Mouse (Mus musculus) embryonic facial prominence, embryonic 12.5 days (tissue): ENCODE results near the gene Asic2. TPM values are rescaled to one million over a fixed set of nuclear protein-coding genes. Genes with fewer than 3 reads are reported as not detected.

Experiments used
- ATAC-seq: fragments of 200-750 bp; cut with Nextera tagmentation; 2 replicates; pipeline ENCODE4 v1.8.0; 2017; ENCODE audit not compliant: insufficient number of reproducible peaks, insufficient read depth, low FRiP score, low TSS enrichment
- H3K27ac ChIP-seq: fragments of 300-500 bp; sonication (generic); 2 replicates; pipeline ENCODE4 v1.5.1; 2016; ENCODE audit warnings: mild to moderate bottlenecking
- H3K27me3 ChIP-seq: fragments of 300-500 bp; sonication (generic); 2 replicates; pipeline ENCODE4 v1.6.1; 2016; ENCODE audit warnings: mild to moderate bottlenecking, moderate library complexity
- H3K36me3 ChIP-seq: fragments of 300-500 bp; sonication (generic); 2 replicates; pipeline ENCODE4 v1.6.1; 2016; ENCODE audit warnings: mild to moderate bottlenecking
- H3K4me1 ChIP-seq: fragments of 300-500 bp; sonication (generic); 2 replicates; pipeline ENCODE4 v1.6.1; 2016
- H3K4me2 ChIP-seq: fragments of 300-500 bp; sonication (generic); replicated peaks from 2 replicates; pipeline ENCODE4 v1.6.1; 2016; ENCODE audit warnings: mild to moderate bottlenecking, moderate library complexity
- H3K4me3 ChIP-seq: fragments of 300-500 bp; sonication (generic); 2 replicates; pipeline ENCODE4 v1.5.1; 2016; ENCODE audit warnings: mild to moderate bottlenecking
- H3K9ac ChIP-seq: fragments of 300-500 bp; sonication (generic); 2 replicates; pipeline ENCODE4 v1.6.1; 2016; ENCODE audit warnings: mild to moderate bottlenecking, moderate library complexity
- H3K9me3 ChIP-seq: fragments of 300-500 bp; sonication (generic); 2 replicates; pipeline ENCODE4 v1.6.1; 2016; ENCODE audit warnings: mild to moderate bottlenecking, moderate library complexity
- WGBS: fragments of 180-500 bp; shearing (Covaris S2); methylation state at CpG from one replicate; pipeline ENCODE4 v1.1.7; 2016; 5-methylcytosine and 5-hydroxymethylcytosine counted together
- polyA plus RNA-seq: library from polyadenylated mRNA; unstranded; fragments of >200 nt; fragmentation: Nextera tagmentation; extraction: Ambion mirVana; gene quantifications from 2 replicates; pipeline ENCODE4 v1.2.1, GENCODE M21; 2016

Asic2 gene
- polyA plus RNA-seq, 1 experiment from 2014 or later: 1.3 TPM

GRCm38 (mm10) chr11:80958086-80958671 is 1010.1 kb downstream of the Asic2 start:
- no peaks in the 10 kb centered on the region for H3K9me3 ChIP-seq
- H3K27me3 ChIP-seq: peaks cover 9% of the 10 kb centered on the region; the same call in 1 of the 2 replicates
- no peak overlapping the region for H3K27ac ChIP-seq
- 5% methylated on average over 16 of the region's 16 CpGs for WGBS
- H3K4me1 ChIP-seq: peaks cover 4% of the 10 kb centered on the region
- H3K4me3 ChIP-seq: no peak overlapping the region
- ATAC-seq: no peak
- no peak overlapping the region for H3K9ac ChIP-seq
- H3K36me3 ChIP-seq: no peaks in the 10 kb centered on the region
- no peak overlapping the region for H3K4me2 ChIP-seq

- Histone ChIP-seq H3K27ac (no peak overlapping the region), H3K27me3 (peaks cover 9% of the 10 kb centered on the region; the same call in 1 of the 2 replicates), H3K4me3 (no peak overlapping the region), H3K4me1 (peaks cover 4% of the 10 kb centered on the region), H3K4me2 (no peak overlapping the region), H3K36me3 (no peaks in the 10 kb centered on the region), H3K9me3 (no peaks in the 10 kb centered on the region), H3K9ac (no peak overlapping the region)
- WGBS: 79% methylated on average over 6 of the region's 6 CpGs
- no peak for ATAC-seq
These were observed 1012.3 kb downstream of the Asic2 start for GRCm38 (mm10) chr11:80955915-80956314.

GRCm38 (mm10) chr11:80954147-80954546 is 1014.1 kb downstream of the Asic2 start:
- H3K27ac ChIP-seq: no peak overlapping the region
- no peak overlapping the region for H3K4me2 ChIP-seq
- peaks cover 4% of the 10 kb centered on the region for H3K4me1 ChIP-seq
- WGBS: 70% methylated on average over 8 of the region's 8 CpGs
- no peak overlapping the region for H3K4me3 ChIP-seq
- no peak overlapping the region for H3K9ac ChIP-seq
- H3K36me3 ChIP-seq: no peaks in the 10 kb centered on the region
- peaks cover 6% of the 10 kb centered on the region; the same call in 1 of the 2 replicates for H3K27me3 ChIP-seq
- H3K9me3 ChIP-seq: no peaks in the 10 kb centered on the region
- no peak for ATAC-seq

GRCm38 (mm10) chr11:80949068-80949738 is 1019.1 kb downstream of the Asic2 start:
- H3K4me2 ChIP-seq: no peak overlapping the region
- H3K4me3 ChIP-seq: no peak overlapping the region
- H3K27me3 ChIP-seq: no peaks in the 10 kb centered on the region
- no peak overlapping the region for H3K27ac ChIP-seq
- H3K9me3 ChIP-seq: no peaks in the 10 kb centered on the region
- WGBS: 83% methylated on average over 11 of the region's 11 CpGs
- H3K9ac ChIP-seq: no peak overlapping the region
- H3K4me1 ChIP-seq: no peaks in the 10 kb centered on the region
- no peak for ATAC-seq
- H3K36me3 ChIP-seq: no peaks in the 10 kb centered on the region

GRCm38 (mm10) chr11:80948103-80948502 is 1020.2 kb downstream of the Asic2 start:
- ATAC-seq: no peak
- H3K27ac ChIP-seq: no peak overlapping the region
- no peaks in the 10 kb centered on the region for H3K36me3 ChIP-seq
- H3K4me3 ChIP-seq: no peak overlapping the region
- WGBS: 57% methylated on average over 2 of the region's 2 CpGs
- H3K27me3 ChIP-seq: no peaks in the 10 kb centered on the region
- no peaks in the 10 kb centered on the region for H3K4me1 ChIP-seq
- H3K9ac ChIP-seq: no peak overlapping the region
- H3K9me3 ChIP-seq: no peaks in the 10 kb centered on the region
- no peak overlapping the region for H3K4me2 ChIP-seq

GRCm38 (mm10) chr11:80946163-80946562 is 1022.1 kb downstream of the Asic2 start:
- H3K4me1 ChIP-seq: no peaks in the 10 kb centered on the region
- no peaks in the 10 kb centered on the region for H3K36me3 ChIP-seq
- ATAC-seq: no peak
- WGBS: 87% methylated on average over 6 of the region's 6 CpGs
- H3K4me2 ChIP-seq: no peak overlapping the region
- H3K9me3 ChIP-seq: no peaks in the 10 kb centered on the region
- no peaks in the 10 kb centered on the region for H3K27me3 ChIP-seq
- H3K4me3 ChIP-seq: no peak overlapping the region
- H3K27ac ChIP-seq: no peak overlapping the region
- no peak overlapping the region for H3K9ac ChIP-seq

- ATAC-seq: no peak
- no peak overlapping the region for H3K27ac ChIP-seq
- no peaks in the 10 kb centered on the region for H3K9me3 ChIP-seq
- WGBS: 87% methylated on average over 19 of the region's 19 CpGs
- no peaks in the 10 kb centered on the region for H3K36me3 ChIP-seq
- H3K27me3 ChIP-seq: no peaks in the 10 kb centered on the region
- no peak overlapping the region for H3K4me2 ChIP-seq
- no peaks in the 10 kb centered on the region for H3K4me1 ChIP-seq
- H3K9ac ChIP-seq: no peak overlapping the region
- H3K4me3 ChIP-seq: no peak overlapping the region
These were observed 1044.8 kb downstream of the Asic2 start for GRCm38 (mm10) chr11:80923286-80923951.

- no peak overlapping the region for H3K9ac ChIP-seq
- no peaks in the 10 kb centered on the region for H3K36me3 ChIP-seq
- H3K27ac ChIP-seq: no peak overlapping the region
- no peaks in the 10 kb centered on the region for H3K9me3 ChIP-seq
- no peak for ATAC-seq
- 85% methylated on average over 5 of the region's 5 CpGs for WGBS
- H3K27me3 ChIP-seq: no peaks in the 10 kb centered on the region
- no peak overlapping the region for H3K4me2 ChIP-seq
- H3K4me1 ChIP-seq: no peaks in the 10 kb centered on the region
- H3K4me3 ChIP-seq: no peak overlapping the region
These were observed 1049.9 kb downstream of the Asic2 start for GRCm38 (mm10) chr11:80918332-80918731.

- H3K4me1 ChIP-seq: no peaks in the 10 kb centered on the region
- no peaks in the 10 kb centered on the region for H3K9me3 ChIP-seq
These were observed 1050.6 kb downstream of the Asic2 start for GRCm38 (mm10) chr11:80917688-80918087.

GRCm38 (mm10) chr11:80913408-80914024 is 1054.7 kb downstream of the Asic2 start:
- no peak overlapping the region for H3K27ac ChIP-seq
- no peak overlapping the region for H3K4me3 ChIP-seq
- H3K9ac ChIP-seq: no peak overlapping the region
- no peaks in the 10 kb centered on the region; the same call in 1 of the 2 replicates for H3K4me1 ChIP-seq
- H3K36me3 ChIP-seq: no peaks in the 10 kb centered on the region
- WGBS: 47% methylated on average over 4 of the region's 4 CpGs
- H3K27me3 ChIP-seq: no peaks in the 10 kb centered on the region
- no peak for ATAC-seq
- H3K4me2 ChIP-seq: no peak overlapping the region
- no peaks in the 10 kb centered on the region for H3K9me3 ChIP-seq

More at GRCm38 (mm10) chr11:80917688-80918087, 1050.6 kb downstream of the Asic2 start:
- no peak overlapping the region for H3K9ac ChIP-seq
- no peak overlapping the region for H3K4me2 ChIP-seq
- H3K27me3 ChIP-seq: no peaks in the 10 kb centered on the region
- H3K36me3 ChIP-seq: no peaks in the 10 kb centered on the region
- no peak for ATAC-seq
- no peak overlapping the region for H3K27ac ChIP-seq
- H3K4me3 ChIP-seq: no peak overlapping the region

- ATAC-seq: no peak
- Histone ChIP-seq H3K9me3 (no peaks in the 10 kb centered on the region), H3K36me3 (no peaks in the 10 kb centered on the region), H3K4me2 (no peak overlapping the region), H3K9ac (no peak overlapping the region), H3K27ac (no peak overlapping the region), H3K4me1 (no peaks in the 10 kb centered on the region; the same call in 1 of the 2 replicates), H3K4me3 (no peak overlapping the region), H3K27me3 (no peaks in the 10 kb centered on the region)
- WGBS: 81% methylated on average over 5 of the region's 5 CpGs
These were observed 1055.5 kb downstream of the Asic2 start for GRCm38 (mm10) chr11:80912721-80913120.
